In the genomic region with DNA sequence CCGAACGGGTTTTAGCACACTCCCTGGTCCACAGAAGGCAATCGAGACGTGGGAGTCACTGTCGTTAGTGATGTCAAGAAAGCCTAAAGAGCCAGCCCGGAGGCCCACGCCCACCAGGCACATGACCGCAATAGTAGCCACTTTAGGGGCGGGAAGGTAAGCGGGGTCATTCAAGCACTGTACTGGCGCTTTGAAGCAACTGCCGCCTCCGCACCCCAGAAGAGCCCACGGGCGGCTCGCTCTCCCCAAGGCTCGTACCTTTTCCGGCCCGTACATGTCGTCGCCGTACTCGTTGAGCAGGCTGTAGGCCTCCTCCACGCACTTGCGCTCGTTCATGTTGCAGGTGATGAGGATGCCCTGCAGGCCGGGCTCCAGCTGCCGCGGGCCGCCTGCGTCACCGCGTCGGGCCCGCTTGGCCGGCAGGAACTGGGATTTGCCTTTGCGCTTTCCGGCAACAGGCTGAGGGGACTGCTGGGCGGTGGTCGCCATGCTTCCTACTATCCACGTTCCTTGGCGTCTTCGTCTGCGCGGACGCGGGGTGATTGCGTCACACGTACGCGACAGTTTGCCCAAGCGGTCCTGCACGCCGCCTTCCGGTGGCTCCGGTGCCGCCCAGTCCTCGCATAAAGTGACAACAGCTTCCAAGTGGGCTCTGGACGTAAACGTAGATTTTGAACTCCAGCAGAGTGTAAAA, we compare ENCODE assay signal across 1 mouse cellular context.
A peak's percentile ranks its signal among the peaks of the same experiment; 100 is the strongest.
TF ChIP-seq lines count a peak whose summit lies in the region.

A gene (minus strand): TSS at position 546 of the 694 bp plus-strand sequence.

TF ChIP-seq in myocyte, 11 proteins besides CTCF, POLR2A, EP300 and RAD21 (continued from another document):
- TF ChIP-seq POLR2AphosphoS2 (IDR thresholded peaks at IDR 0.05; ENCODE audit: insufficient read length, low read depth) = peak; percentile 89
- TF ChIP-seq USF1 (IDR thresholded peaks at IDR 0.05; ENCODE audit: low read depth) = no peak
- TF ChIP-seq SRF (IDR thresholded peaks at IDR 0.05; ENCODE audit: control insufficient read depth, insufficient read length, low read depth) = peak; percentile 93
- no peak for TF ChIP-seq TCF3 (IDR thresholded peaks at IDR 0.05; ENCODE audit: insufficient read length, low read depth)
- peak; percentile 30 for TF ChIP-seq REST (IDR thresholded peaks at IDR 0.05; ENCODE audit: insufficient read depth, insufficient read length)
- TF ChIP-seq MYOD1 (IDR thresholded peaks at IDR 0.05; ENCODE audit: control insufficient read depth in 1 of 3, insufficient read length in 2 of 3, low read depth in 2 of 3) = peak in 1 of 3 experiments; percentile 35
